Mouse (Mus musculus) stomach, adult 2 months (tissue): ENCODE data around the gene BC147527. TPM values are rescaled to one million over a fixed set of nuclear protein-coding genes. Genes with fewer than 3 reads are reported as not detected.

Source experiments
- polyA plus RNA-seq: library from polyadenylated mRNA; depleted of rRNA; stranded (reverse); fragments of >200 nt; gene quantifications from 2 replicates; pipeline ENCODE4 v1.2.3, GENCODE M21; 2012; rRNA removed

The BC147527 gene
- polyA plus RNA-seq: not detected in 2 replicates

DNA sequence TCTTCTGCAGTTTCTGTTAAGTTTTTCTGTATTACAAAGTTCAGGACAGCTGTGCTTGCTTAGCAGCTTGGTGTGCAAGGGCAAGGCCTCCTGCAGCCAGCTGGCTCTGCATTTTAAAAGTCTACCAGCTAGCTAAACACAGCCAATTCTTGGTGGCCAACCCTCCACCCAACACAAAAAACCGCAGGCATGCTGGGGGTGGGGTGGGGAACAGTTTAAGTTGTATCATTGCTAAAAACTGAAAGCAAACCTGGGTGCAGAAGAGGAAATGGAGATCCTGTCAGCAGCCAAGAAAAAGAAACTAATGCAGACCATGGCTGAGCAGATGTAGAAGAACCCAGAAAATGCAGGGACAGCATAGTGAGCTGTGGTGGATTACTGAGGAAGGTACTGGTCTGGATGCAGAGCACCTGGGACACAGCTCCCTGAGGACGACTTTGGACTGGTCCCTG lies at the start of gene BC147527:
Gene BC147527, plus strand, starts transcription at position 402 of the 452 bp plus-strand sequence.

DNA sequence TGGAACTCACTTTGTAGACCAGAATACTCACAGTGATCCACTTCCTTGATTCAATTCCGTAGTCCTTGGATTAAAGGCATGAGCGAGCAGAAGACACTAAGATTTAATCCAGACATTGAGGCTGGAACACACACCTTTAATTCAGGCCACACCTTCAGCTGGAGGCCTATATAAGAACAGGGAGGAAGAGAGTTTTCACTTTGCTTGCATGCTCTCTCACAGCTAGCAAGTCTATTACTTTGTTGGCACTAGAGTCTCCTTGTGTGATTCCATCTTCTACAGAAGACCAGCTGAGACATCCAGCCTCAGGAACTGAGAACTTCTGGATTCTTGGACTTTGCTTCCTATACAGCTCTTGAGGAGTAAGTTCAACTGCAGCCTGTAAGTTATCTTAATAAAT lies 37.3 kb upstream of the BC147527 start, which contains the start of gene AF067061:
Gene AF067061, plus strand, starts transcription at position 245 of the 400 bp plus-strand sequence.

GRCm38 (mm10) chr13:120316578-120316977 lies 16.4 kb downstream of the BC147527 start, which contains the start of gene Tcstv3:
Tcstv3 (plus strand) TSS chr13:120316878.

Other genes starting within 250 kb of the BC147527 start
- gene Gm21188, start 248.2 kb upstream of the BC147527 start, polyA plus RNA-seq: 0.04 TPM in 2 replicates
- not detected in 2 replicates for gene Gm20767, start 160.1 kb upstream of the BC147527 start, polyA plus RNA-seq
- not detected in 2 replicates for gene Gm21818, start 128.0 kb upstream of the BC147527 start, polyA plus RNA-seq
- not detected in 2 replicates for gene Gm21762, start 84.4 kb upstream of the BC147527 start, polyA plus RNA-seq
- gene Gm21731, start 61.3 kb upstream of the BC147527 start, polyA plus RNA-seq: not detected in 2 replicates
- gene AF067061, start 37.3 kb upstream of the BC147527 start, polyA plus RNA-seq: not detected in 2 replicates
- not detected in 2 replicates for gene Tcstv3, start 16.5 kb downstream of the BC147527 start, polyA plus RNA-seq